Mouse (Mus musculus) C2C12 (cell line): ENCODE measurements around the gene Ulbp1. TPM values are rescaled to one million over a fixed set of nuclear protein-coding genes. Genes with fewer than 3 reads are reported as not detected.
A peak's percentile ranks its signal among the peaks of the same experiment; 100 is the strongest.
"Not testable (repeated sequence)": the region's sequence is repeated elsewhere in the genome, so short reads cannot be mapped to it uniquely, and the experiment has no call there.

Experiments used
- H3K27me3 ChIP-seq: one replicate; pipeline ENCODE4 v1.6.1; 2011; ENCODE audit not compliant: control insufficient read depth, insufficient read depth, insufficient read length
- H3K36me3 ChIP-seq: one replicate; pipeline ENCODE4 v1.6.1; 2011; ENCODE audit not compliant: control insufficient read depth, insufficient read depth
- H3K4me3 ChIP-seq: one replicate; pipeline ENCODE4 v1.5.1; 2011; ENCODE audit warnings: mild to moderate bottlenecking, control low read depth; ENCODE audit not compliant: poor library complexity, insufficient read depth, severe bottlenecking
- H3K79me2 ChIP-seq: one replicate; pipeline ENCODE4 v1.6.1; 2011; ENCODE audit not compliant: control insufficient read depth, insufficient read depth
- H3K79me3 ChIP-seq: one replicate; pipeline ENCODE4 v1.6.1; 2011; ENCODE audit warnings: low read depth, control low read depth
- H3ac ChIP-seq: one replicate; pipeline ENCODE3; 2011; ENCODE audit warnings: low read depth; ENCODE audit not compliant: control insufficient read depth, insufficient read length
- CEBPB ChIP-seq: IDR thresholded peaks from one replicate; pipeline ENCODE4 v1.6.1; 2011; ENCODE audit warnings: low read depth, mild to moderate bottlenecking, control low read depth, moderate library complexity
- CTCF ChIP-seq: IDR thresholded peaks from one replicate; pipeline ENCODE4 v1.5.1; 2011; ENCODE audit not compliant: control insufficient read depth, insufficient read depth, insufficient read length
- FOSL1 ChIP-seq: IDR thresholded peaks from one replicate; pipeline ENCODE4 v1.8.0; 2011; ENCODE audit warnings: mild to moderate bottlenecking, low read length; ENCODE audit not compliant: poor library complexity, insufficient read depth, severe bottlenecking
- MAX ChIP-seq: IDR thresholded peaks from one replicate; pipeline ENCODE4 v1.6.1; 2011; ENCODE audit warnings: mild to moderate bottlenecking, control low read depth
- MYOD1 ChIP-seq: IDR thresholded peaks from one replicate; pipeline ENCODE4 v1.6.1; 2011; ENCODE audit warnings: low read depth; ENCODE audit not compliant: control insufficient read depth, insufficient read length
- MYOG ChIP-seq: IDR thresholded peaks from one replicate; pipeline ENCODE4 v1.6.1; 2011; ENCODE audit not compliant: control insufficient read depth, insufficient read length; ENCODE audit errors: extremely low read depth
- USF1 ChIP-seq: IDR thresholded peaks from one replicate; pipeline ENCODE4 v1.6.1; 2011; ENCODE audit warnings: low read depth, mild to moderate bottlenecking, control low read depth, moderate library complexity
- polyA plus RNA-seq: library from polyadenylated mRNA; unstranded; fragments of >200 nt; fragmentation: generic; extraction: Trizol; gene quantifications from one replicate; pipeline ENCODE4 v1.2.1, GENCODE M21; 2012; ENCODE audit warnings: missing spikeins

The Ulbp1 gene
- polyA plus RNA-seq, 1 experiment, result 19.3 TPM

DNA sequence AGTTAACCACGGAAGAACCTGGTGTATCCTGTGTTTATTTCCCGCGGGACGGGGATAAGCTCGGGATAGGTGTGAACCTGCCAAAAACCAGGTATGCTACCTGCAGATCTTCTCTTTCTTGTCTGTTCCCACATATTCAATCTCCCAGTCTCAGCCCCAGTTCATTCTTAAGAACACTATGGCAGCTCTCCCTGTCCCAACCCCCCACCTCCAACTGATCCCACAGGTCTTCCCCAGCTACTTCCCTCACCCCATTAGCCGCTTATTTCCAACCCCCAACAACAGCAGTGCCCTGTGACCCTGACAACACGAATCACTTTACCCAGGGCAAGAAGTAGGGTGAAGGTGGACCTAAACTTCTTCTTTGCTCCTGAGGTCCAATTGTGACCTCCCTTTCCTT lies 3.0 kb downstream of the Ulbp1 start:
- Histone ChIP-seq H3K36me3 (no peaks in the 10 kb centered on the region), H3K27me3 (no peaks in the 10 kb centered on the region), H3K79me3 (peaks cover 6% of the 10 kb centered on the region), H3K4me3 (peak overlapping the region; percentile 0), H3ac (no peak overlapping the region), H3K79me2 (peaks cover 5% of the 10 kb centered on the region)
- no peak for TF ChIP-seq CEBPB
- TF ChIP-seq FOSL1, result no peak
- no peak for TF ChIP-seq MYOD1
- no peak for TF ChIP-seq MAX
- TF ChIP-seq USF1, result no peak
- no peak for TF ChIP-seq CTCF
- no peak for TF ChIP-seq MYOG

DNA sequence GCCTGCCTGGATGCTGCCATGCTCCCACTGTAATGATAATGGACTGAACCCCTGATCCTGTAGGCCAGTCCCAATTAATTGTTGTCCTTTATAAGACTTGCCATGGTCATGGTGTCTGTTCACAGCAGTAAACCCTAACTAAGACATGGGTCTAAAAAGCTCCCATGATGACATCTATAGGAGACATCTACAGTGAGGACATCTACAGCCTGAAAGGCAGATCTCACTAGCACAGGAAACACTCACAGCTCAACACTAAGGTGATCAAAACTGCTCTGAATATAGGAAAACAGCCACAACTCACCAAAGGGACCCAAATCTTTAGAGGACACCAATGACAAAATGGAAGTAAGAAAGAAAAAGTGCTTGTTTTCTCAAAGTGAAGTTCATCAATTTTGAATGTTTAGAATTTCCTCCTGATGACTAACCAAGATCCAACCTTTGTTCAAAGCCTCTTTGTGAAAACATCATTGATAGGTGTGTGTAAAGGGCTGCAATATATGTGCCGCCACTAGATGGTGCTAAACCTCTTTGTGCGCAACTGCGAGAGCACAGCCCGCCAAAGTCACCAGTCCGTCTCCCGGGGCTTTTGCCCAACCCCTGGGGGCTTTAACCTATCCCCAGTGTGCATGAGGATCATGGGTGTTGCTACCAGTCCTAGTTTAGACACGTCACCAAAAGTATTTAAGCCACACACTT lies 3.6 kb downstream of the Ulbp1 start:
- not testable (repeated sequence) for H3K4me3 ChIP-seq, H3K79me2 ChIP-seq, H3ac ChIP-seq, H3K27me3 ChIP-seq, H3K79me3 ChIP-seq, H3K36me3 ChIP-seq

GRCm38 (mm10) chr10:7462006-7462405 lies 11.4 kb downstream of the Ulbp1 start:
- H3K27me3 ChIP-seq, result no peaks in the 10 kb centered on the region
- no peak for TF ChIP-seq MAX
- no peak for TF ChIP-seq FOSL1
- no peak for TF ChIP-seq CTCF
- no peak for TF ChIP-seq MYOG
- TF ChIP-seq USF1, result no peak
- TF ChIP-seq MYOD1, result no peak
- TF ChIP-seq CEBPB, result no peak
- H3K4me3 ChIP-seq, result no peak overlapping the region
- no peak overlapping the region for H3ac ChIP-seq
- H3K79me3 ChIP-seq, result no peaks in the 10 kb centered on the region
- no peaks in the 10 kb centered on the region for H3K79me2 ChIP-seq
- H3K36me3 ChIP-seq, result no peaks in the 10 kb centered on the region

GRCm38 (mm10) chr10:7438928-7439327 lies 34.5 kb downstream of the Ulbp1 start:
- H3K4me3 ChIP-seq, result no peak overlapping the region
- no peaks in the 10 kb centered on the region for H3K27me3 ChIP-seq
- no peaks in the 10 kb centered on the region for H3K79me3 ChIP-seq
- H3K79me2 ChIP-seq, result no peaks in the 10 kb centered on the region
- no peak overlapping the region for H3ac ChIP-seq
- H3K36me3 ChIP-seq, result no peaks in the 10 kb centered on the region
- no peak for TF ChIP-seq CTCF
- TF ChIP-seq CEBPB, result no peak
- no peak for TF ChIP-seq MYOD1
- TF ChIP-seq MYOG, result no peak
- no peak for TF ChIP-seq FOSL1
- TF ChIP-seq USF1, result no peak
- no peak for TF ChIP-seq MAX

DNA sequence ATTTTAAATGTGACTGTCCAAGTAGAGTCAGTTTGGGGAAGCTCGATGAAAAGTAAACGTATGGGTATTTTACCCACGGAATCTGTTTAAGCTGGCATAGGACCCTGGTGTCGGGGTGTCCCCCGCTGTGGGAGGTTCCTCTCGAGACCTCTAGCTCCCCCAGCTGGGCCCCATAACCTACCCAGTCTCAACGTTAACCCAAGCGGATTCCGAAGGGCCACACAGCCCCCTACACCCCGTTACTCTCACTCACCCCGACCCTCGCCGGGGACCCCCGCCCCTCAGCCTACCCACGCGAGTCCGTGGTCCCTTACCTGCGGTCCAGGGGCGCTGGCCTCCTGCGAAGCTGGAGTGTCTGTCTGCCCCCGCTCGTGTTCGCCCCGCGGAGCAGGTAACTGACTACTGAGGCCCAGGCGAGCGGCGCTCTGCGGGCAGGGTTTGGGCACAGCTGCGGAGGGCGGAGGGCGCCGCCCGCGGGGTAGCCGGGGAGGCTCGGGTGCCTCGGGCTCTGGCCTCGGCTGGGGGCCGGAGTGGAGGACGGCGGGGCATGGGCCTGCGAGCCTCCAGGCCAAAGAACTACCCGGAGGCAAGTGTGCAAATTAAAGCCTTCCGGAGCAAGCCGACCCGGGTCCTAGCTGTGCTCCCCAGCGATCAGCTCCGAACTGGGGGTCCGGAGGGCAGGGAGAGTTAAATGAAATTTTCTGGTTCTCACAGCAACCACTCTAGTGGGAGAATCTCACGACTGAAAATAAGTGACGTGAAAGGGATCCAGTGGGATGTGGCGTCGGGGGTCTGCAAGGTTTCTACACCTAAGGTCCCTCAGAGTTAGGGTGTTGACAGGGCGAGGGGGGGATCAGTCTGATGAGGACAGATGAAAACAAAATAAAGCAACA lies 80.0 kb downstream of the Ulbp1 start:
- no peaks in the 10 kb centered on the region for H3K79me3 ChIP-seq
- no peaks in the 10 kb centered on the region for H3K36me3 ChIP-seq
- TF ChIP-seq FOSL1, result no peak
- no peak for TF ChIP-seq CEBPB
- no peak for TF ChIP-seq MYOG
- TF ChIP-seq MYOD1, result no peak
- TF ChIP-seq CTCF, result no peak
- no peak for TF ChIP-seq USF1
- no peak for TF ChIP-seq MAX
- H3K27me3 ChIP-seq, result no peaks in the 10 kb centered on the region
- no peak overlapping the region for H3ac ChIP-seq
- H3K79me2 ChIP-seq, result no peaks in the 10 kb centered on the region
- H3K4me3 ChIP-seq, result no peak overlapping the region
